Mouse (Mus musculus) lung, postnatal 14 days (tissue): ENCODE data around the gene Prdm11.

Experiments
- DNase-seq: peaks from one replicate; pipeline ENCODE4 v3.0.0; 2021

Prdm11 gene

GRCm38 (mm10) chr2:92964345-92964744, 81.6 kb downstream of the Prdm11 start:
- DNase-seq: no peak

GRCm38 (mm10) chr2:92958640-92959039, 87.3 kb downstream of the Prdm11 start:
- DNase-seq: peak; percentile 22

GRCm38 (mm10) chr2:92956943-92957342, 89.0 kb downstream of the Prdm11 start:
- no peak for DNase-seq

- peak; percentile 82 for DNase-seq
Measured at GRCm38 (mm10) chr2:92954404-92955114, 91.4 kb downstream of the Prdm11 start.

GRCm38 (mm10) chr2:92953450-92953849, 92.5 kb downstream of the Prdm11 start:
- DNase-seq: no peak

GRCm38 (mm10) chr2:92949518-92949917, 96.4 kb downstream of the Prdm11 start:
- DNase-seq: no peak

GRCm38 (mm10) chr2:92948699-92949300, 97.2 kb downstream of the Prdm11 start:
- no peak for DNase-seq

GRCm38 (mm10) chr2:92947981-92948698, 97.8 kb downstream of the Prdm11 start:
- DNase-seq: no peak

- DNase-seq: no peak
Measured at GRCm38 (mm10) chr2:92945824-92946598, 100.0 kb downstream of the Prdm11 start.

- DNase-seq: no peak
Measured at GRCm38 (mm10) chr2:92945125-92945746, 100.7 kb downstream of the Prdm11 start.

GRCm38 (mm10) chr2:92944356-92944755, 101.6 kb downstream of the Prdm11 start:
- DNase-seq: no peak

- no peak for DNase-seq
Measured at GRCm38 (mm10) chr2:92943406-92943805, 102.6 kb downstream of the Prdm11 start.

GRCm38 (mm10) chr2:92941463-92941862, 104.5 kb downstream of the Prdm11 start:
- DNase-seq: no peak

GRCm38 (mm10) chr2:92940963-92941362, 105.0 kb downstream of the Prdm11 start:
- DNase-seq: no peak

- DNase-seq: no peak
Measured at GRCm38 (mm10) chr2:92938827-92939226, 107.1 kb downstream of the Prdm11 start.

GRCm38 (mm10) chr2:92938063-92938462, 107.9 kb downstream of the Prdm11 start:
- no peak for DNase-seq

GRCm38 (mm10) chr2:92935483-92935882, 110.5 kb downstream of the Prdm11 start:
- DNase-seq: no peak

GRCm38 (mm10) chr2:92934312-92934982, 111.5 kb downstream of the Prdm11 start:
- no peak for DNase-seq

GRCm38 (mm10) chr2:92933379-92933778, 112.6 kb downstream of the Prdm11 start:
- no peak for DNase-seq

GRCm38 (mm10) chr2:92931061-92931460, 114.9 kb downstream of the Prdm11 start:
- DNase-seq: no peak

- no peak for DNase-seq
Measured at GRCm38 (mm10) chr2:92929696-92930095, 116.3 kb downstream of the Prdm11 start.

- no peak for DNase-seq
Measured at GRCm38 (mm10) chr2:92924677-92925259, 121.2 kb downstream of the Prdm11 start.
